Mouse (Mus musculus): Measurements from ENCODE around the gene Nek2.

- TF ChIP-seq CTCF (IDR thresholded peaks at IDR 0.05; ENCODE audit: low read depth): no peak
- TF ChIP-seq EP300 (optimal IDR thresholded peaks at IDR 0.05): no peak
These were observed 43.7 kb upstream of the Nek2 start for GRCm38 (mm10) chr1:191777521-191777920.
